Mouse (Mus musculus): Measurements from ENCODE around the gene Pmpca. TPM values are rescaled to one million over a fixed set of nuclear protein-coding genes. Genes with fewer than 3 reads are reported as not detected.

Pmpca gene
- polyA plus RNA-seq, 1 experiment from 2014 or later, result 98.9 TPM

- peak within 1 kb of the TSS; percentile 56 for H3K4me3 ChIP-seq (ENCODE audit: low read length)
- ATAC-seq, result peak; percentile 93
- H3K4me2 ChIP-seq (ENCODE audit: low read length), result peak within 1 kb of the TSS; percentile 90
- H3K4me1 ChIP-seq (ENCODE audit: control insufficient read depth, insufficient read depth, low read depth, low read length), result peaks cover 36% of the 10 kb centered on the region
- peak within 1 kb of the TSS; percentile 78 for H3K9ac ChIP-seq (ENCODE audit: low read depth, low read length)
- no peaks in the 10 kb centered on the region for H3K9me3 ChIP-seq (ENCODE audit: control insufficient read depth, low read length)
- H3K36me3 ChIP-seq (ENCODE audit: control insufficient read depth, insufficient read depth, low read length), result peaks cover 11% of the 10 kb centered on the region
- WGBS, result under 1% methylated on average over 60 of the region's 61 CpGs
- H3K27ac ChIP-seq (ENCODE audit: low read depth, low read length), result peak within 1 kb of the TSS; percentile 92
- no peaks in the 10 kb centered on the region for H3K27me3 ChIP-seq (replicated peaks; ENCODE audit: control insufficient read depth, insufficient read depth, low read length)
These were observed 56.0 kb downstream of the Pmpca start, which contains the start of gene Sec16a for GRCm38 (mm10) chr2:26444946-26445665. TSS of gene Sec16a (minus strand) at chr2:26445216.

- Histone ChIP-seq H3K4me1 (ENCODE audit: control insufficient read depth, insufficient read depth, low read depth, low read length) (peaks cover 36% of the 10 kb centered on the region), H3K4me2 (ENCODE audit: low read length) (peak overlapping the region; percentile 68), H3K4me3 (ENCODE audit: low read length) (peak overlapping the region; percentile 56), H3K27me3 (replicated peaks; ENCODE audit: control insufficient read depth, insufficient read depth, low read length) (no peaks in the 10 kb centered on the region), H3K36me3 (ENCODE audit: control insufficient read depth, insufficient read depth, low read length) (peaks cover 4% of the 10 kb centered on the region), H3K27ac (ENCODE audit: low read depth, low read length) (peak overlapping the region; percentile 92), H3K9ac (ENCODE audit: low read depth, low read length) (peak overlapping the region; percentile 78), H3K9me3 (ENCODE audit: control insufficient read depth, low read length) (no peaks in the 10 kb centered on the region)
- WGBS, result under 1% methylated on average over 44 of the region's 44 CpGs
- ATAC-seq, result peak; percentile 92
These were observed 56.7 kb downstream of the Pmpca start for GRCm38 (mm10) chr2:26445666-26446445.

- Histone ChIP-seq H3K9me3 (ENCODE audit: control insufficient read depth, low read length) (no peaks in the 10 kb centered on the region), H3K27me3 (replicated peaks; ENCODE audit: control insufficient read depth, insufficient read depth, low read length) (no peaks in the 10 kb centered on the region), H3K4me2 (ENCODE audit: low read length) (peak overlapping the region; percentile 68), H3K27ac (ENCODE audit: low read depth, low read length) (peak overlapping the region; percentile 92; the same call in 1 of the 2 replicates), H3K4me3 (ENCODE audit: low read length) (peak overlapping the region; percentile 56), H3K4me1 (ENCODE audit: control insufficient read depth, insufficient read depth, low read depth, low read length) (peaks cover 36% of the 10 kb centered on the region), H3K36me3 (ENCODE audit: control insufficient read depth, insufficient read depth, low read length) (no peaks in the 10 kb centered on the region; the same call in 1 of the 2 replicates), H3K9ac (ENCODE audit: low read depth, low read length) (peak overlapping the region; percentile 78)
- WGBS, result 79% methylated on average over 4 of the region's 4 CpGs
- ATAC-seq, result no peak
These were observed 57.5 kb downstream of the Pmpca start for GRCm38 (mm10) chr2:26446671-26447070.

Other genes with a start within 250 kb of the Pmpca start
- 3.3 and 4.5 TPM in 2 replicates for gene Lhx3, start 181.1 kb upstream of the Pmpca start, polyA plus RNA-seq (2015; fragmentation: Nextera tagmentation; extraction: Ambion mirVana)
- 15.3 and 16.7 TPM in 2 replicates for gene Qsox2, start 151.8 kb upstream of the Pmpca start, polyA plus RNA-seq (2015; fragmentation: Nextera tagmentation; extraction: Ambion mirVana)
- gene Ccdc187, start 94.8 kb upstream of the Pmpca start, polyA plus RNA-seq (2015; fragmentation: Nextera tagmentation; extraction: Ambion mirVana), result 0.15 and 0.19 TPM in 2 replicates
- 177 and 185 TPM in 2 replicates for gene Gpsm1, start 73.8 kb upstream of the Pmpca start, polyA plus RNA-seq (2015; fragmentation: Nextera tagmentation; extraction: Ambion mirVana)
- 30.1 and 32.6 TPM in 2 replicates for gene Dnlz, start 37.2 kb upstream of the Pmpca start, polyA plus RNA-seq (2015; fragmentation: Nextera tagmentation; extraction: Ambion mirVana)
- gene Card9, start 28.4 kb upstream of the Pmpca start, polyA plus RNA-seq (2015; fragmentation: Nextera tagmentation; extraction: Ambion mirVana), result 1.9 and 2.9 TPM in 2 replicates
- gene Snapc4, start 8.7 kb upstream of the Pmpca start, polyA plus RNA-seq (2015; fragmentation: Nextera tagmentation; extraction: Ambion mirVana), result 29.1 and 36.4 TPM in 2 replicates
- gene Entr1, start within 50 bp of the Pmpca start, polyA plus RNA-seq (2015; fragmentation: Nextera tagmentation; extraction: Ambion mirVana), result 158 and 169 TPM in 2 replicates
- gene Inpp5e, start 19.9 kb downstream of the Pmpca start, polyA plus RNA-seq (2015; fragmentation: Nextera tagmentation; extraction: Ambion mirVana), result 24.9 and 25.6 TPM in 2 replicates
- gene Sec16a, start 55.9 kb downstream of the Pmpca start, polyA plus RNA-seq (2015; fragmentation: Nextera tagmentation; extraction: Ambion mirVana), result 15.4 and 19.3 TPM in 2 replicates
- 13.3 and 15.1 TPM in 2 replicates for gene Notch1, start 127.3 kb downstream of the Pmpca start, polyA plus RNA-seq (2015; fragmentation: Nextera tagmentation; extraction: Ambion mirVana)
- 75.4 and 76.2 TPM in 2 replicates for gene Egfl7, start 190.7 kb downstream of the Pmpca start, polyA plus RNA-seq (2015; fragmentation: Nextera tagmentation; extraction: Ambion mirVana)
- not detected in 2 replicates for gene Gm20532, start 197.3 kb downstream of the Pmpca start, polyA plus RNA-seq (2015; fragmentation: Nextera tagmentation; extraction: Ambion mirVana)
- gene Agpat2, start 215.1 kb downstream of the Pmpca start, polyA plus RNA-seq (2015; fragmentation: Nextera tagmentation; extraction: Ambion mirVana), result 6.2 and 7.2 TPM in 2 replicates
- gene Fam69b, start 239.1 kb downstream of the Pmpca start, polyA plus RNA-seq (2015; fragmentation: Nextera tagmentation; extraction: Ambion mirVana), result 153 and 156 TPM in 2 replicates